ENCODE assay signal across 13 mouse cellular contexts in the genomic region with DNA sequence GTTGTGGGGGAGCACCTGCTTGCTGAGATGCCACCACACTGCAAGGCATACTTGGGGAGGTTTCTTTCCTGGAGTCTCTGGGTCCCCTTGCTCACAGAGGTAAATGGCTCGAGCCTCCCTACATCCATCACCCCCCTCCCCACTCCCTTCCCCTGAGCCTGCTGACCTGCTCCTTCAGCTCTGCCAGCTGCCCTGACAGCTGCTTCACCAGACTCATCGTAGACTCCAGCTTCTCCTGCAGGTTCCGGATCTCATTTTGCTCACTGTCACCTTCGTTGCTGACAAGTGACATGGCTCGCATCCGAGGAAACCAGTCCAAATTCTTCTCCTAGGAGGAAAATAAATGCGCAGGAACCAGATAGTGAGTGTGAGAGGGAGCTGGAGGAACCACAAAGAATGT.
DNase-seq lines count a peak whose midpoint lies in the region; ATAC-seq and TF ChIP-seq lines count a peak whose summit lies in the region.
"Had no signal": no experiment of that assay in that cellular context is flagged by ENCODE, and none has a peak within 500 bp of the region (broad histone marks: within the 10 kb centered on the region; RNA-seq: fewer than 3 reads in every experiment).

No protein-coding gene starts in this region.

- H3K4me2 ChIP-seq in hindbrain, embryonic 16.5 days (ENCODE audit: low read length), result no peak overlapping the region
- H3K4me2 ChIP-seq in myocyte (ENCODE audit: low read depth), result peak overlapping the region; percentile 18
- H3K4me2 ChIP-seq: liver, embryonic 15.5 days had no signal

- no peak for TF ChIP-seq EP300 in heart, adult 2 months (IDR thresholded peaks at IDR 0.05; ENCODE audit: insufficient read depth, low read depth, low read length)

- H3ac ChIP-seq in myocyte (ENCODE audit: control insufficient read depth, insufficient read length), result no peak overlapping the region

- H3K9me3 ChIP-seq in hindbrain, embryonic 16.5 days (ENCODE audit: control insufficient read depth, low read length), result no peaks in the 10 kb centered on the region
- H3K9me3 ChIP-seq: liver, embryonic 15.5 days had no signal

- H3K36me3 ChIP-seq in heart, adult 2 months (ENCODE audit: control insufficient read depth, insufficient read depth, low read length), result no peaks in the 10 kb centered on the region
- no peaks in the 10 kb centered on the region for H3K36me3 ChIP-seq in hindbrain, embryonic 16.5 days (ENCODE audit: control insufficient read depth, insufficient read depth, low read length)
- H3K36me3 ChIP-seq in myocyte (ENCODE audit: control insufficient read depth, insufficient read depth), result no peaks in the 10 kb centered on the region
- H3K36me3 ChIP-seq: liver, embryonic 15.5 days had no signal

- H3K27me3 ChIP-seq in heart, adult 2 months (ENCODE audit: control insufficient read depth, insufficient read depth, low read length), result no peaks in the 10 kb centered on the region
- H3K27me3 ChIP-seq in hindbrain, embryonic 16.5 days (replicated peaks; ENCODE audit: control insufficient read depth, insufficient read depth, low read length), result no peaks in the 10 kb centered on the region
- no peaks in the 10 kb centered on the region for H3K27me3 ChIP-seq in myocyte (ENCODE audit: control insufficient read depth, insufficient read depth, insufficient read length)
- H3K27me3 ChIP-seq: liver, embryonic 15.5 days had no signal

- TF ChIP-seq POLR2A in heart, adult 2 months (IDR thresholded peaks at IDR 0.05; ENCODE audit: insufficient read depth, low read depth, low read length), result no peak
- no peak for TF ChIP-seq POLR2A in cortical plate, adult 2 months (IDR thresholded peaks at IDR 0.05; ENCODE audit: extremely low read depth, insufficient read depth, low read length)
- TF ChIP-seq POLR2A in myocyte (IDR thresholded peaks at IDR 0.05; ENCODE audit: insufficient read length, low read depth), result no peak

- no peaks in the 10 kb centered on the region for H3K4me1 ChIP-seq in heart, adult 2 months (ENCODE audit: control insufficient read depth, insufficient read depth, low read length)
- H3K4me1 ChIP-seq in cortical plate, adult 2 months (ENCODE audit: control insufficient read depth, insufficient read depth, low read length), result no peaks in the 10 kb centered on the region
- peaks cover 20% of the 10 kb centered on the region for H3K4me1 ChIP-seq in hindbrain, embryonic 16.5 days (ENCODE audit: control insufficient read depth, insufficient read depth, low read depth, low read length)

- no peak for TF ChIP-seq CTCF in heart, adult 2 months (IDR thresholded peaks at IDR 0.05)
- no peak for TF ChIP-seq CTCF in cortical plate, adult 2 months (IDR thresholded peaks at IDR 0.05; ENCODE audit: extremely low read depth, insufficient read depth, low read length)

- H3K27ac ChIP-seq in heart, adult 2 months, result no peak overlapping the region
- H3K27ac ChIP-seq in cortical plate, adult 2 months (ENCODE audit: insufficient read depth, low read length), result peak overlapping the region; percentile 82; the same call in 1 of the 2 replicates
- H3K27ac ChIP-seq in hindbrain, embryonic 16.5 days (ENCODE audit: low read depth, low read length), result peak overlapping the region; percentile 64
- H3K27ac ChIP-seq: kidney, postnatal 0 days; liver, embryonic 15.5 days had no signal

- DNase-seq in heart, adult 11 months, result peak; percentile 83
- DNase-seq in heart, adult 2 months, result no peak
- DNase-seq in left cerebral cortex, adult 18-20 months (ENCODE audit: low spot score in 2 of 2), result no peak
- DNase-seq in gastrocnemius, adult 18-20 months (ENCODE audit: low spot score), result no peak
- DNase-seq in thymus, postnatal 25 days, result no peak
- DNase-seq: adrenal gland, postnatal 25 days; right cerebral cortex, postnatal 14 days had no signal

- 69% methylated on average over 7 of the region's 7 CpGs for WGBS in heart, adult 2 months
- 26% methylated on average over 7 of the region's 7 CpGs for WGBS in hindbrain, embryonic 16.5 days

- no peak overlapping the region for H3K4me3 ChIP-seq in heart, adult 2 months
- no peak overlapping the region for H3K4me3 ChIP-seq in cortical plate, adult 2 months (ENCODE audit: insufficient read depth, low read length)
- no peak overlapping the region for H3K4me3 ChIP-seq in hindbrain, embryonic 16.5 days (ENCODE audit: low read length)
- no peak overlapping the region for H3K4me3 ChIP-seq in myocyte
- H3K4me3 ChIP-seq: liver, embryonic 15.5 days had no signal

- no peak overlapping the region for H3K9ac ChIP-seq in heart, adult 2 months (ENCODE audit: low read depth, low read length)
- H3K9ac ChIP-seq in hindbrain, embryonic 16.5 days (ENCODE audit: low read depth, low read length), result no peak overlapping the region; the same call in 1 of the 2 replicates
- H3K9ac ChIP-seq: liver, embryonic 15.5 days had no signal

- peak; percentile 21; the same call in 1 of the 2 replicates for ATAC-seq in hindbrain, embryonic 16.5 days
- ATAC-seq: inflammation-experienced regulatory T-cells, adult 6 months had no signal

- intact Hi-C loops in heart, adult 2 months (cut with DNase I), result no loop called here

- H3K79me2 ChIP-seq in heart, adult 2 months (replicated peaks; ENCODE audit: control insufficient read depth, insufficient read depth, low read length), result no peaks in the 10 kb centered on the region
- H3K79me2 ChIP-seq in myocyte (ENCODE audit: control insufficient read depth, insufficient read depth), result no peaks in the 10 kb centered on the region

TF ChIP-seq in myocyte, 11 proteins besides CTCF, POLR2A, EP300 and RAD21:
- TF ChIP-seq MYOD1 (IDR thresholded peaks at IDR 0.05; ENCODE audit: control insufficient read depth in 1 of 3, insufficient read length in 2 of 3, low read depth in 2 of 3), result peak in 2 of 3 experiments; percentile 60 to 68
- no peak for TF ChIP-seq TCF12 (IDR thresholded peaks at IDR 0.05; ENCODE audit: insufficient read depth, poor library complexity, severe bottlenecking)
- peak in 2 of 3 experiments; percentile 40 to 77 for TF ChIP-seq MYOG (IDR thresholded peaks at IDR 0.05; ENCODE audit: control insufficient read depth in 1 of 3, insufficient read depth in 1 of 3, insufficient read length in 2 of 3, low read depth in 2 of 3)
TF ChIP-seq in myocyte: peak in this region for 2.
